Mouse (Mus musculus) kidney, postnatal 25 days (tissue): ENCODE measurements around the gene Grwd1.
"Not testable (repeated sequence)": the region's sequence is repeated elsewhere in the genome, so short reads cannot be mapped to it uniquely, and the experiment has no call there.

Experiments used
- DNase-seq, 2 experiments: peaks; one replicate each; pipeline ENCODE4 v3.0.0; 2021; ENCODE audit warnings: mixed read lengths in 2 of 2

The Grwd1 gene

GRCm38 (mm10) chr7:45830427-45831127 is at the start of gene Grwd1:
Gene Grwd1, minus strand, starts transcription at chr7:45830944.
- DNase-seq, result peak; percentile 88 to 94

- DNase-seq, result no peak
These were observed 49.8 kb upstream of the Grwd1 start for GRCm38 (mm10) chr7:45880531-45880930.

- DNase-seq, result not testable (repeated sequence)
These were observed 47.5 kb upstream of the Grwd1 start, which contains the start of gene Grin2d for GRCm38 (mm10) chr7:45878278-45878677. Gene Grin2d, minus strand, starts transcription at chr7:45878378.

GRCm38 (mm10) chr7:45876895-45877294 is 46.2 kb upstream of the Grwd1 start:
- DNase-seq, result no peak

- DNase-seq, result peak; percentile 65 to 83
These were observed 42.6 kb upstream of the Grwd1 start for GRCm38 (mm10) chr7:45873061-45873947.

DNA sequence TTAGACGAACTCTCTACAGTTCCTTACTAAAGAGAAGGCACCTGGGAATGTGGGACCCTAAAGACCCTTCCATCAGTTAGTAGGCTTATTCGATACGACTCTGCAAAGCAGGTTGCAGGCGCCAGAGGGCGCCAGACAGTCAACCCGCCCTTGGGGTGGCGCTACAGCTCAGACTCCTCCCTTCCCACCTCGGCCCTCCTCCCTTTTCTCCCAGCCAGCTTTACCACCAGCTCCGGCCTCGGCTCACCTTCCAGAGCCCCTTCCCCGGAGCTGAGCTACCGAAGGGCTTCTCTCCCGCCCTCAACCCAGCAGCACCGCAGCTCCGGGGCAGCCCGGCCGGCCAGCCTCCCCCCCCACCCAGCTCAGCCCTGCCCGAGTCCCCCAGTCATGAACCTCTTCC is 41.9 kb upstream of the Grwd1 start, which contains the start of gene Kdelr1:
Gene Kdelr1 (plus strand): TSS at position 149 of the 400 bp plus-strand sequence.
- peak; percentile 92 to 93 for DNase-seq

DNA sequence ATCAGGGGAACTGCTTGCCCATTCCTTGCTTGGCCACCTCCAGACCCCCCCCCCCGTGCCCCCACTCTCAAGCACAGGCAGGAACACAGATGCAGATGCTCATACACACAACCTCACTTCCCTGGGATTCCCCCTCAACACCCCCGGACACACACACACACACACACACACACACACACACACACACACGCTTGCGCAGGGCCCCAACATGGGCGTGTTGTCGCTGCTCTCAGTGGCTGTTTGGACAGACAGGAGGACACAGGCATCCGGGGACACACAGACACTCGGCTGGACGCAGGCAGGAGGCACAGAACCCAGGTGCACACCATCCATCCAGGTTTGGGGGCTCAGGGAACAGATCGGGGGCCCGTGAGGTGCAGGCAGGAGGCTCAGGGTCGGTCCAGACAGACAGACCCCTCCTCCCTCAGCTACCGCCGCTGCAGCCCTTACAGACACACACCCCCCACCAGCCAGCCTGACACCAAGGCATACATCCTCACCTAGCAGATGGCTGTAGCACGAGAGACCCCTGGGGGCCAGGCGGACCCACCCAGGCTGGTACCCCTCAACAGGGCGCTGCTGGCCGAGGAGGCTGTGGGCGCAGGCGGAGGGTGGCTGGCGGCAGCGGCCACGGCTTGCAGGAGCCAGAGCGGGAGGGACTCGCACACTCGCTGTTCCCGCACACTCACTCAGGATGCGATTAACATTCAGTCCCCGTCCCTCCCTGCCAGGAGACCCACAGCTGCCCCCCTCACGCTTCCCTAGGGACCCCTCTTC is 39.7 kb upstream of the Grwd1 start:
- no peak for DNase-seq

GRCm38 (mm10) chr7:45869787-45870186 is 39.0 kb upstream of the Grwd1 start:
- DNase-seq, result no peak

DNA sequence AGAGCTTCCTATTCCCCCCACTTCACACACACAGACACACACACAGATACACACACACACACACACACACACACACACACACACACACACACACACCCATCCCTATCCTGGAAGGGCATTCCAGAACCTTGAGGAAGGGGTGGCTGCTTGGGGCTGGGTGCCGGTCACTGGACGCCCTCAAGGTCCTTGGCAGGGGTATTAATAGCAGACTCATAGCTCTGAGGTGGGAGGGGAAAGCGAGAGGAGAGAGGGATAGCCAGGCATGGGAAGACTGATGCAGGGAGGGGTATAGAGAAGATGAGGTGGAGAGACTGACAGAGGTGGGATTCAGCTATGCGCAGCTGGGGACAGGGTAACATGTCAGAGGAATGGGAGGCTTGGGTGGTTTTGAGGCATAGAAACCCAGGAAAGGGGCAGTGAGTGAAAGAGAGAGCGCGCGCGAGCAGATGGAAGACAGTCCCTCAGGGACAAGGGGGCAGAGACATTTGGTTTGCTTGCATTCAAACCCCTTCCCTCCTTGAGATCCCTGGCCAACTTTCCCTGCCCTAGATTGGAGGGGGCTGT is 38.4 kb upstream of the Grwd1 start:
- DNase-seq, result no peak

DNA sequence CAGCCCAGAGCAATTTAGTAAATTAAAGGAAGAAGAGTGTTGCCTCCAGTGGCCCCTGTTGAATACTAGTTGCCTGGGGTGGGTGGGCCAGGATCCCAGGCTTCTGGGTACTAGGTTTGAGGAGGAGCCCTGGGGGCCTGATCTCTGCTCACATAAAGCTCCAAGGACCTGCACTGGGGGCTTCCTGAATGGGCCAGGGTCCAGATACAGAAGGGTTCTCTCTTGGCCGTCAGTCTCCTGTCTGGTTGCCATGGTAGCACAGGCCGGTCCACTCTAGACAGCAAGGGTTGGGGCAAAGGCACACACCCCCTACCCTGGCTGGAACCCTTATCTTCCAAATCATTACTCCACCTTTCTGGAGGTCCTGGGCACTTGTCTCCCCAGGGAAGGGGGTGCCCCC is 37.1 kb upstream of the Grwd1 start:
- DNase-seq, result no peak

DNA sequence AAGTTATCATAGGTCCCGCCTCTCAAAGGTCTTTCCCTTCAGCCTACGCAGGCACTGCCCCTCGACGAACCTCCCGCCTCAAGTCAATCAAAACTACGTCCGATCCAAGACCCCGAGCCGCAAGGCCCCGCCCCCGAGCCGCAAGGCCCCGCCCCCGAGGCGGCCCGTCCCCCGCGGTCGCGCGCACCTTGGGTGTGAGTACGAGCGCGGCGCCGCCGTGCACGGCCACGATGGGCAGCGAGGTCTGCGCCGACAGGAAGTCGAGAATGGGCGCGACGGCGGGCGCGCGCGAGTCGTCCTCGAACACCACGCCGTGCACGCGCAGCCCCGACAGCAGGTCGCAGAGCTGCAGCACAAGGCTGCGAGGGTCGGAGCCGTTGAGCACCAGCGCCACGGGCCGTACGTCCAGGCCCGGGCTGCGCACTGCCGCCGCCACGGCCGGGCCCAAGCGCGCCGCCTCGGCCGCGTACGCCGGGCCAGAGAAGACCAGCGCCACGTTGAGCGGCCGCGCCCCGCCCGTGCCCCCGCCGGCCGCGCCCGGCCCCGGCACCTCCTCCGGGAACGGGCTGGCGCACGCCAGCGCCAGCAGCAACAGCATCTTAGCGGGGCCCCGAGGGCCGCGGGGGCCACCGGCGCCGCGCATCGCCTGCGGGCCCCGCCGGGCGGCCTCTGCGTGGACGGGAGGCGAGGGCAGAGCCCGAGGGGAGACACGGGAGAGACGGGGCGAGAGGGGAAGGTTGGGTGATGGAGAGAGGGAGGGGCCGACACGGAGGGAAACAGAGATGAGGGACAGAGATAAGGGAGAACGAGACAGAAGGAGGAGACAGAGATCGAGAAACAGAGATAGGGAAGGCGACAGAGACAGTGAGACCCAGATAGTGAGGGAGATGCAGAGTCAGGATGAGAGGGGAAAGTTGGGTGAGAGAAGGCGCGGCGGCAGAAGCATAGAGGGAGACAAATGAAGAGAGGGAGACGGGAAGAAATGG is 35.5 kb upstream of the Grwd1 start:
- DNase-seq, result peak; percentile 91 to 96

- DNase-seq, result no peak
These were observed 33.7 kb upstream of the Grwd1 start for GRCm38 (mm10) chr7:45864435-45864834.

GRCm38 (mm10) chr7:45862804-45863203 is 32.1 kb upstream of the Grwd1 start:
- DNase-seq, result no peak

DNA sequence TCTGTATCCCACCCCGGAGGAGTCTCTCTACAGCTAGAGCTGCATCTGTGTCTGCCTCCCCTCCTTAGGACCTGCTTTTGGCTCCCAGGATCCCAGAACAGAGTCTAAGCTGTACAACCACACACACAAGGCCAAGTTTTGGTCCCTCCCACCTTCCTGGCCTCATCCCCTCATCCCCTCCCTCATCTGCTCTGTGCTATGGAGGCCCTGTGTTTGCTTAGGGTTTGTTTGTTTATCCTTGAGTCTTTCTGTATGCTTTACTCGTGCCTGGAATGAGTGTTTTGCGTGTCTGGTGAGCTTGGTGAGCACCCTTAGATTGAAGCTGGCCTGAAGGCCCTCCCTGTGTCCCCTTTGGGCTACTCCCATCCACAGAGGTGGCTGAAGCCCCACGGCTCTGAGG is 28.3 kb upstream of the Grwd1 start:
- no peak for DNase-seq

- DNase-seq, result peak in 1 of 2 experiments; percentile 17
These were observed 26.5 kb upstream of the Grwd1 start for GRCm38 (mm10) chr7:45856950-45857901.

GRCm38 (mm10) chr7:45853089-45853488 is 22.3 kb upstream of the Grwd1 start:
- no peak for DNase-seq

DNA sequence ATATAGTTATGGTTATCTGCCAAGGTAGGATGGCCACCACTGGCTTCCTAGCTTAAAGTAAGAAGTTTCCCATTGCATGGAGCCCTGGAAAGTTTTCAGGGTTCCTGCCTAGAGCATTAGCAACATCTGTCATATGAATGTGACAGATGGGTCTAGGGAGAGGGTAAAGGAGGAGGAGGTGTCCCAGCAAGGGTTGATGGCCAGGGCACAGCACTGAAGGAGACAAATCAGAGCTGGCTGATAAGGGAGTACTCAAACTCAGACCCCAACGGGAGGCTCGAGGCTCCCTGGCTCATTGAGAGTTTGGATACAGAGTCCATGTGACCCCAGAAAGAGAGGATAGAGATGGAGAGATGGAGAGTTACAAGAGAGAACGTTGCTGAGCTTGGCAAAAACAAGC is 19.9 kb upstream of the Grwd1 start:
- DNase-seq, result no peak

GRCm38 (mm10) chr7:45848447-45849027 is 17.8 kb upstream of the Grwd1 start:
- no peak for DNase-seq

DNA sequence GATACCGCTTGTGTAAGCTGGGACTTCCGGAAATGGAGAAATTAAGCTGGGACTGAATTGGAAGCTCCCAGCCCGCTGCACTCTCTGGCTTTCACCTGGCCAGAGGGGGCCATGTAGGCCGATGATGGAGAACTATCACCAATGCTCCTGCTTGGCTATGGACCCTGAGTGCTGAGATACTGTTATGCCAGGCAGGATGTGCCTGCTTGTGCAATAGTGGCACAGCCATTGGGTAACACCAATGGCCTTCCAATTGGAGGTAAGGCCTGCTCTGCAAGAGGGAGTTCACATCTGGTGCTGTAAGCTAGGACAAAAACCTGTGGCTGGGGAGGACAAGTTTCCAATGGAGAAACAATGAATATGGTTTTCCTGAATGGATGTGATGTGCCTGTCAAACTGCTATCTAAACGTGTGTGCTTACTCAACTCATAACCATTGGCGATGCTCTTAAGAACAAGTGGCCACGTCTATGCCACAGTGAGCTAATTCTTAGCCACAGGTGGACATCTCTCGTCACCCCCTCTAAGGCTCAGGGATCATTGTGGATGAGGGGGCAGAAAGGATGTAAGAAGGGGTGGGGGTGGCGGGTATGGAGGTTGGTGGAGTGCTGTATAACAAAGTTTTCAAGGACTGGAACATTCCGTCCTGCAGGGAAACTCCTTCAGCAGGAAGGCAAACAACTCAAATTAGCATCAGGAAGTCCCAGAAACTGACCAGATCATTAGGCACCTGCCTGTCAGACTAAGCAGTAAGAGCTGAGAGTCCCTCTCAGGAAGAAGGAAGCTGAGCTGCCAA is 12.4 kb upstream of the Grwd1 start:
- DNase-seq, result no peak
